Mouse (Mus musculus) cerebellum, adult 2 months (tissue): ENCODE measurements around the gene Hspe1. TPM values are rescaled to one million over a fixed set of nuclear protein-coding genes. Genes with fewer than 3 reads are reported as not detected.
"Not testable (repeated sequence)": the region's sequence is repeated elsewhere in the genome, so short reads cannot be mapped to it uniquely, and the experiment has no call there.

ENCODE experiments used
- DNase-seq, 2 experiments: peaks; one replicate each; pipeline ENCODE4 v3.0.0; 2021
- H3K27ac ChIP-seq: fragments of 200-500 bp; 2 replicates; pipeline ENCODE4 v1.5.1; 2012; ENCODE audit warnings: low read length, control low read depth, inconsistent platforms; ENCODE audit not compliant: insufficient read depth
- H3K27me3 ChIP-seq: fragments of 200-500 bp; 2 replicates; pipeline ENCODE4 v1.6.1; 2012; ENCODE audit warnings: inconsistent platforms, mild to moderate bottlenecking, low read length, moderate library complexity; ENCODE audit not compliant: control insufficient read depth, insufficient read depth
- H3K4me1 ChIP-seq: fragments of 200-500 bp; 2 replicates; pipeline ENCODE4 v1.6.1; 2011; ENCODE audit warnings: low read length; ENCODE audit not compliant: control insufficient read depth, insufficient read depth
- H3K4me3 ChIP-seq: fragments of 200-500 bp; replicated peaks from 2 replicates; pipeline ENCODE3; 2011; ENCODE audit warnings: mild to moderate bottlenecking, low read depth, low read length, control low read depth; ENCODE audit not compliant: insufficient read depth
- CTCF ChIP-seq: fragments of 200-500 bp; IDR thresholded peaks from 2 replicates; pipeline ENCODE4 v1.5.1; 2011; ENCODE audit warnings: low read depth, mild to moderate bottlenecking, control low read depth, low read length, moderate library complexity, borderline replicate concordance; ENCODE audit not compliant: insufficient read depth
- POLR2A ChIP-seq: fragments of 200-500 bp; IDR thresholded peaks from 2 replicates; pipeline ENCODE4 v1.6.1; 2011; ENCODE audit warnings: low read length, control low read depth, borderline replicate concordance; ENCODE audit not compliant: insufficient read depth
- WGBS: fragments of 180-500 bp; shearing (Covaris S2); methylation state at CpG from one replicate; pipeline ENCODE4 v1.1.7; 2018; 5-methylcytosine and 5-hydroxymethylcytosine counted together
- polyA plus RNA-seq: library from polyadenylated mRNA; depleted of rRNA; stranded (reverse); fragments of >200 nt; gene quantifications from 2 replicates; pipeline ENCODE4 v1.2.3, GENCODE M21; 2012

Hspe1 gene
- polyA plus RNA-seq, 1 experiment: 173 TPM

DNA sequence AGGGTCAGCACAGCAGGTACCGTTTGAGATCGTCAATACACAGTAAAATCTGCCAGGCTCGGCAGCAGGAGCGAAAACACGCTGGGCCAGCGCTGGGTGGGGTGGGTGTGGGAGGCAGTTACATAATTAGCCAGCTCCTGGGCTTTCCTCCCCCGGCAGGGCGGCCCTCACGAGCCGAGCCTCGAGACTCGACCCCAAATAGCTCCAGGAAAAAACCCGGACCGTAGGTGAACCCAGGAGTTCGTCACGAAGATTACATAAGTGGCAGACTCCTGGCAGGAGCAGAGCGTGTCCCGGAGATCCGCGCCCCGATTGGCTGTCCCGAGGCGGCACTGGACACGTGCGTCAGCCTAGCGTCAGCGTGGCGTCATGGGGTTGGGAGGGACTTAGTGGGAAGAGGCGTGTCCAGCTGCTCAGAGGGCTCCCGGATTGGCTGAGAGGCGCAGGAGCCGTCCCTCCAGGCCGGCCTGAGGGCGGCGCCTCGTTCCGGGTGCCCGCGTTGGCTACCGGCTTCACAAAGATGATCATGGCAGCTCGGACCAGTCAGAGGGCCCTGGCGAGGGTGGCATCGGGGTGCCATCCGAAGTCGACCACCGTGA is 35.5 kb upstream of the Hspe1 start, which contains the start of gene Coq10b:
Coq10b (plus strand) TSS at position 416 of the 599 bp plus-strand sequence.
- Histone ChIP-seq H3K4me1 (peaks cover 4% of the 10 kb centered on the region; the same call in 1 of the 2 replicates), H3K4me3 (peak within 1 kb of the TSS; percentile 69), H3K27ac (peak within 1 kb of the TSS; percentile 97), H3K27me3 (no peaks in the 10 kb centered on the region)
- DNase-seq: peak; percentile 100
- under 1% methylated on average over 46 of the region's 46 CpGs for WGBS
- TF ChIP-seq POLR2A (peak; percentile 69; the same call in 1 of the 2 replicates), CTCF (no peak)

DNA sequence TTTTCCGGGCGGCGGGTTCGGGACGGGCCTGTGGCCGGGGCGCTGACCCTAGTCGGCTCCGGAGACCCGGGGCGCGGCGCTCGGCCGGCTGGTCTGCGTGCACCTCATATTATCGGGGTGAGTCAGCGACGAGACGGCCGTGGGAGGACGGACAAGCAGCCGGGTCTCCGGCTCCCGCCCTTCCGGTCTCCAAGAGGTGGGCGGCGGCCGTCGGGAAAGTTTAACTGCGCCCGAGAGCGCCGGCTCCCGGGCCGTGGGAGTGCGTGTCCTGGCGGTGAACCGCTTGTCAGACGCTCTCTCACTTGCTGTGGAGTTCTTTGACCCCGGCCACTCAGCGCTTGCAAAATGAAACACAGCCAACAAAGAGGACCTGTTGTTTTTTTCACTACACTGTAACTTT is 34.9 kb upstream of the Hspe1 start:
- H3K4me1 ChIP-seq: peaks cover 4% of the 10 kb centered on the region; the same call in 1 of the 2 replicates
- DNase-seq: no peak
- peak overlapping the region; percentile 59 for H3K4me3 ChIP-seq
- H3K27ac ChIP-seq: peak overlapping the region; percentile 58
- WGBS: under 1% methylated on average over 42 of the region's 42 CpGs
- no peaks in the 10 kb centered on the region for H3K27me3 ChIP-seq
- TF ChIP-seq POLR2A: no peak
- TF ChIP-seq CTCF: no peak

DNA sequence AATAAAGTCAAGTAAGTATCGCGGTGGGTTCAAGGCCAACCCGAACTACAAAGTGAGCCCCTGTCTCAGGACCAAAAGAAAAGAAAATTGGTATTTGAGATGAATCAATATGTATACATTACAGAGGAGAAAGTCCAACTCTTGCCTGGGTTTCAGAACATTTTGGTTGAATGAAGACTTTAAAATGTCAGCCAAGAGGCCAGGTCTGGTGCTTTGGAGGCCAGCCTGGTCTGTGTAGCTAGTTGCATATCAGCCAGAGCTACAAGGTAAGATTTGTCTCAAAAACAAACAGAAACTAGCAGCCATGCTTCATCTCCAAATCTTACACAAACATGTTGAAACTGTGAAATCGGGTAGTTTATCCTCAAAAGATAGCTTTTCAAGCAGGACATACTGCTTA is 34.3 kb upstream of the Hspe1 start:
- peak overlapping the region; percentile 34 for H3K4me3 ChIP-seq
- H3K27me3 ChIP-seq: no peaks in the 10 kb centered on the region; the same call in 1 of the 2 replicates
- no peak overlapping the region for H3K27ac ChIP-seq
- DNase-seq: peak in 1 of 2 experiments; percentile 13
- peaks cover 4% of the 10 kb centered on the region; the same call in 1 of the 2 replicates for H3K4me1 ChIP-seq
- no peak for TF ChIP-seq POLR2A
- no peak for TF ChIP-seq CTCF
- 71% methylated on average over 4 of the region's 4 CpGs for WGBS

DNA sequence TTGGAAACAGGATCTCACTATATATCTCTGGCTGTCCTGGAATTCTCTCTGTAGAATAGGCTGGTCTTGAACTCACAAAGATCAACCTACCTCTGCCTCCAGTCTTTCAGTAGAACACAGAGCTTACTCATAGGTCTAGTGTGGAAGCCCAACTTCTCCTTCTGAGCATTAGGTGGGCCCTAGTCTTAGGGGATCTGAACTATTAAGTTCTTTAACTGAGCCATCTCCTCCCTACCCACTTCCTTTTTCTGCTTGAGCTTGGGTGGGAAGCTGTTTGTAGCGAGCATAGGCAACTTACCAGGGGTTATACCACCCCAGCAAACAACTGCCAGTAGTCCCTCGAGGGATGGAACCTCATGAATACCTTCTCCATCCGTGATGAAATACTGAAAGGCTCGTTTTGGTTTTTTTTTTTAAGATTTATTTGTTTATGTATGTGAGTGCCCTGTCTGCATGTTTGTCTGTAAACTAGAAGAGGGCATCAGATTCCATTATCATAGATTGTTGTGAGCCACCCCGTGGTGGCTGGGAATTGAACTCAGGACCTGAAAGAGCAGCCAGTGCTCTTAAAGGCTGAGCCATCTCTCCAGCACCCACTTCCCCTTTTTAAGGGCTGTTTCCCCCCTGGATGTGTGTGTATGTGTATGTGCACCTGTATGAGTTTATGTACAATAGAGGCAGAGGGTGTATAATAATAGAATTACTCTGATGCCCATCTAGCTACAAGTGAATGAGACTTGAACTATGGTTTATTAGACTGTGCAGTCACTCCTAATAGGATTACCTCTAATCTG is 32.4 kb upstream of the Hspe1 start:
- DNase-seq: no peak
- H3K27ac ChIP-seq: no peak overlapping the region
- no peaks in the 10 kb centered on the region; the same call in 1 of the 2 replicates for H3K27me3 ChIP-seq
- TF ChIP-seq POLR2A (no peak), CTCF (no peak)
- no peak overlapping the region for H3K4me3 ChIP-seq
- H3K4me1 ChIP-seq: peaks cover 4% of the 10 kb centered on the region; the same call in 1 of the 2 replicates
- 86% methylated on average over 5 of the region's 5 CpGs for WGBS

DNA sequence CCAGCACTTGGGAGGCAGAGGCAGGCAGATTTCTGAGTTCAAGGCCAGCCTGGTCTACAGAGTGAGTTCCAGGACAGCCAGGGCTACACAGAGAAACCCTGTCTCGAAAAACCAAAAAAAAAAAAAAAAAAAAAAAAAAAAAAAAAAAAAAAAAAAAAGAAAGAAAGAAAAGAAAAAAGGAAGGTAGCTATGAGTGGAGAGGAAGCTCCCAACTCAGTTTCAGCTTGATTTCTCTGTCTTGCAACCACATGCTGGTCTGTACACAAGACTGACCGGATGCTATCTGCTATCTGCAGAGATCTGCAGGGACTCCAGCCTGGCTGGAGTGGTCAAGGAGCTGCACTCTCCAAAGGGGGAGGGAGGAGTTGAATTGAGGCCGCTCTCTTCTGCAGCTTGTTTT is 29.5 kb upstream of the Hspe1 start:
- DNase-seq, H3K27ac ChIP-seq, H3K27me3 ChIP-seq, H3K4me3 ChIP-seq, H3K4me1 ChIP-seq: not testable (repeated sequence)
- WGBS: 54% methylated on average over 2 of the region's 3 CpGs

DNA sequence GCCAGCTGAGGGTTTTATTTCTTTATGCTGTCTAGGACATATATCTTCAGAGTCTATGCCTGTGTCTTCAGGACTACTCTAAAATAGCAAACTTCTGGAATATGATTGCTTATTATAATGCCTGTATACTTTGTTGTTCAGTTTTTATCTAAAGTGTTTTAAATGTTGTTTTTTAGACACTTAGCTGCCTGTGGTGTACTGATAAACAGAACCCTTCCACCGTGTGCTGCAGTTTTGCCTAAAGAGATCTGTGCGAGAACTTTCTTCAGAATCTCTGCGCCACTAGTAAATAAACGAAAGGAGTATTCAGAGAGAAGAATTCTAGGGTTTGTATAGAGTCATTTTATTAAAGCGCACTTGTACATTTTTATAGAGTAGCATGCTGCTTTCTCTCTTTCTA is 26.8 kb upstream of the Hspe1 start:
- TF ChIP-seq CTCF (no peak), POLR2A (no peak)
- DNase-seq: no peak
- Histone ChIP-seq H3K27ac (no peak overlapping the region), H3K4me1 (no peaks in the 10 kb centered on the region; the same call in none of the 2 replicates), H3K4me3 (no peak overlapping the region), H3K27me3 (no peaks in the 10 kb centered on the region; the same call in 1 of the 2 replicates)
- WGBS: 92% methylated on average over 5 of the region's 5 CpGs

DNA sequence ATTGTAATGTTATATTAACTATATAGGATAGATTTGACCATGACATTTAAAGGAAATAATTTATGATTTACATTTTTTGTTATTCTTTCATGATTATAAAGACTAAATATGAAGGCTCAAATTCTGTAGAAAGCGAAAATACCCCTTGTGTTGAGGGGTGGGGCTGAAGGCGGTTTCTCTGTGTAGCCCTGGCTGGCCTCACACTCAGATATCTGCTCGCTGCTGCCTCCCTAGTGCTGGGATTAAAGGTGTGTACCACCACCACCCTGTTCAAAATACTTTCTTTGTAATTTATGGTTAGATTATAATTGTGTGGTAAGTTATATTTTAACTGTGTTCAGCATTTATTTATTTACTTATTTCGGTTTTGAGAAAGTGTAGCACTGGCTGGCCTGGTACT is 26.2 kb upstream of the Hspe1 start:
- H3K27ac ChIP-seq: no peak overlapping the region
- no peak for DNase-seq
- no peaks in the 10 kb centered on the region; the same call in 1 of the 2 replicates for H3K27me3 ChIP-seq
- TF ChIP-seq CTCF: no peak
- no peak for TF ChIP-seq POLR2A
- WGBS: 89% methylated on average over 4 of the region's 4 CpGs
- H3K4me3 ChIP-seq: no peak overlapping the region
- no peaks in the 10 kb centered on the region; the same call in none of the 2 replicates for H3K4me1 ChIP-seq

DNA sequence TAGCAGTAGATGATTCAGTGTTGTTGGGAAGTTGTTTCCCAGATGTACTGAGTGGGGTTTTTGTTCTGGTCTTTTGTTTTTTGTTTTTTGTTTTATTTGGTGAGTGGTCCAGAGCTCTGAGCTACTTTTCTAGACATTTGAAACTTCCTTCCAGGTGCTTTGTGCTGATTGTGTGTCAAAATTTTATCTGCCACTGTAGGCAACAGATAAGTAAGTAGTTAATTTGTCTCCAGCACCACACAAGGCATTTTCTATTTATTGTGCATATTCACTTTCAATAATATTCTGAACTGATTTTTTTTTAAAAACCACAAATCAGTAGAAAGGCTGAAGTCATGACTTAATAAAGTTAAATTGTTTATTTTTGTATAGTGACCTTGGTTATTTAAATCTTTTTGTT is 15.6 kb upstream of the Hspe1 start:
- H3K27me3 ChIP-seq, DNase-seq, H3K4me3 ChIP-seq, H3K27ac ChIP-seq, H3K4me1 ChIP-seq: not testable (repeated sequence)
